Mouse (Mus musculus): ENCODE results near the gene AC124502.3.

GRCm38 (mm10) chr19:5045531-5045930, 6.8 kb downstream of the AC124502.3 start:
- TF ChIP-seq CTCF (IDR thresholded peaks at IDR 0.05) (no peak), EP300 (IDR thresholded peaks at IDR 0.05) (no peak)
